Mouse (Mus musculus) embryonic facial prominence, embryonic 13.5 days (tissue): ENCODE results near the gene Ung. TPM values are rescaled to one million over a fixed set of nuclear protein-coding genes. Genes with fewer than 3 reads are reported as not detected.

ENCODE experiments used
- ATAC-seq: fragments of 200-750 bp; cut with Nextera tagmentation; 2 replicates; pipeline ENCODE4 v1.8.0; 2017; ENCODE audit warnings: low read depth; ENCODE audit not compliant: insufficient number of reproducible peaks, insufficient read depth, low FRiP score, low TSS enrichment
- H3K27ac ChIP-seq: fragments of 300-500 bp; sonication (generic); 2 replicates; pipeline ENCODE4 v1.5.1; 2015; ENCODE audit warnings: moderate library complexity, mild to moderate bottlenecking, inconsistent platforms
- H3K27me3 ChIP-seq: fragments of 300-500 bp; sonication (generic); 2 replicates; pipeline ENCODE4 v1.6.1; 2015; ENCODE audit warnings: mild to moderate bottlenecking, inconsistent platforms
- H3K36me3 ChIP-seq: fragments of 300-500 bp; sonication (generic); 2 replicates; pipeline ENCODE4 v1.6.1; 2015; ENCODE audit warnings: mild to moderate bottlenecking, inconsistent platforms
- H3K4me1 ChIP-seq: fragments of 300-500 bp; sonication (generic); 2 replicates; pipeline ENCODE4 v1.6.1; 2015; ENCODE audit warnings: inconsistent platforms
- H3K4me2 ChIP-seq: fragments of 300-500 bp; sonication (generic); 2 replicates; pipeline ENCODE4 v1.6.1; 2015; ENCODE audit warnings: moderate library complexity, mild to moderate bottlenecking, inconsistent platforms
- H3K4me3 ChIP-seq: fragments of 300-500 bp; sonication (generic); 2 replicates; pipeline ENCODE4 v1.5.1; 2015; ENCODE audit warnings: mild to moderate bottlenecking, inconsistent platforms
- H3K9ac ChIP-seq: fragments of 300-500 bp; sonication (generic); 2 replicates; pipeline ENCODE4 v1.6.1; 2015; ENCODE audit warnings: mild to moderate bottlenecking, inconsistent platforms
- H3K9me3 ChIP-seq: fragments of 300-500 bp; sonication (generic); 2 replicates; pipeline ENCODE4 v1.6.1; 2016; ENCODE audit warnings: inconsistent platforms
- WGBS: fragments of 180-500 bp; shearing (Covaris S2); methylation state at CpG from one replicate; pipeline ENCODE4 v1.1.7; 2015; ENCODE audit warnings: mixed read lengths; 5-methylcytosine and 5-hydroxymethylcytosine counted together
- polyA plus RNA-seq: library from polyadenylated mRNA; unstranded; fragments of >200 nt; fragmentation: Nextera tagmentation; extraction: Ambion mirVana; gene quantifications from 2 replicates; pipeline ENCODE4 v1.2.1, GENCODE M21; 2015

Gene Ung
- polyA plus RNA-seq, 1 experiment from 2014 or later: 48.2 TPM

DNA sequence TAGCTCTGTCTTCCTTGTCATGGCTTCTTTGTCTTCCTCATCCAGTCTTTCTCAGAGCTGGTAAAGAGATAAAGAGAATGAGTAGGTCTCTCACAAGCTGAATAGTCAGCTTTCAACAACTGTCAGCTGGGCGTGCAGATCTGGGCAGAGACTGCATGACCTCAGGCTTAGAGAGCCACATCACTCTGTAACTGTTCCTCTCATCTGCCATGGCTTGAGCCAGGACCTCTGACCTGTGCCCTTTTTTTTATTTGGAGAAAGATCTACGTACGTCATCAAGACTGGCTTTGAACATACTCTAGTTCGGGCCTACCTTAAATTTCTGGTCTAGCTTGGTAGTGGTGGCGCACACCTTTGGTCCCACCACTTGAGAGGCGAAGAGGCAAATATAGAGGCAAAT is 2.7 kb downstream of the Ung start:
- H3K4me2 ChIP-seq: peak overlapping the region; percentile 97; the same call in 1 of the 2 replicates
- H3K36me3 ChIP-seq: peaks cover 33% of the 10 kb centered on the region
- H3K9me3 ChIP-seq: no peaks in the 10 kb centered on the region
- no peaks in the 10 kb centered on the region for H3K27me3 ChIP-seq
- no peak overlapping the region for H3K4me3 ChIP-seq
- H3K9ac ChIP-seq: no peak overlapping the region
- H3K4me1 ChIP-seq: peaks cover 40% of the 10 kb centered on the region
- H3K27ac ChIP-seq: no peak overlapping the region
- ATAC-seq: no peak
- WGBS: 90% methylated on average over 6 of the region's 6 CpGs

DNA sequence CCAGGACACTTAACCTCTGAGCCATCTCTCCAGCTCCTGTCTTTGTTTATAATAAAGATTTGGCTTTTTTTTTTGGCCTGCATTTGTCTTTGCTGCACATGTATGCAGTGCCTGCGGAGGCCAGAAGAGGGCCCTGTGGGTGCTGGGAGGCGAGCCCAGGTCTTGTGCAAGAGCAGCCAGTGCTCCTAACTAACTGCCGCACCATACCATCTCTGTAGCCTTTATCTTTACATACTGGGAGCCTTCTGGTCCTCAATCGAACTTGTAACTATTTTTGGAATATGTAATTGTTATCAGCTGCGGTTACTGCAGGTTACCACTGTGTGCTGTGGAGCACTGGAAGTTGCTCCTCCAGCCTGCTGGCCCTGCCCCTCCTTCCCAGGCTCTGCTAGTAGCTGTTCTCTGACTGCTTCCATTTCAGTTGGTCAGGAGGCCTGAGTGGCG is 3.9 kb downstream of the Ung start:
- H3K27ac ChIP-seq: no peak overlapping the region
- peaks cover 37% of the 10 kb centered on the region for H3K36me3 ChIP-seq
- no peak overlapping the region for H3K4me2 ChIP-seq
- peak overlapping the region; percentile 27; the same call in 1 of the 2 replicates for H3K9ac ChIP-seq
- peaks cover 38% of the 10 kb centered on the region for H3K4me1 ChIP-seq
- ATAC-seq: no peak
- H3K9me3 ChIP-seq: no peaks in the 10 kb centered on the region
- WGBS: 48% methylated on average over 6 of the region's 6 CpGs
- no peak overlapping the region for H3K4me3 ChIP-seq
- no peaks in the 10 kb centered on the region for H3K27me3 ChIP-seq

DNA sequence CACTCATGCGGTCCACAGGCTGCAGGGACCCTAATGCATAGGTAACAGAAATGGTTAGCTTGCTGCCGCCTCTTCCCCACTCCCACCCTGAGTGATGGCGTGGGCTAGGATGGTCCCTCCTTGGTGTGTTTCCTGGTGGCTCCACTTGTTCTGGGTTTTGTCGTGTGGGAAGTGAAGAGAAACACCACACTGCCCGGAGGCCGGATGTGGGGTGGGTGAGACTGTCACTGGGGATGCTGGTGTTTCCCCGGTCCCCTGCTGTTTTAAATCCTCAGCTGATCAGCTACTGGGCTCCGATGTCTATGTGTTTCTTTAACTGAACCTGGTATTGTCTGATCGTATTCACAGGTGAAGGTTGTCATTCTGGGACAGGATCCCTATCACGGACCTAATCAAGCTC is 5.3 kb downstream of the Ung start:
- Histone ChIP-seq H3K9me3 (no peaks in the 10 kb centered on the region), H3K27ac (no peak overlapping the region), H3K4me2 (no peak overlapping the region), H3K4me1 (peaks cover 34% of the 10 kb centered on the region), H3K36me3 (peaks cover 45% of the 10 kb centered on the region), H3K27me3 (no peaks in the 10 kb centered on the region), H3K4me3 (no peak overlapping the region), H3K9ac (0 out of 2 replicates have a peak overlapping the region, but pooled peaks have one; percentile 46)
- WGBS: 93% methylated on average over 10 of the region's 10 CpGs
- no peak for ATAC-seq

DNA sequence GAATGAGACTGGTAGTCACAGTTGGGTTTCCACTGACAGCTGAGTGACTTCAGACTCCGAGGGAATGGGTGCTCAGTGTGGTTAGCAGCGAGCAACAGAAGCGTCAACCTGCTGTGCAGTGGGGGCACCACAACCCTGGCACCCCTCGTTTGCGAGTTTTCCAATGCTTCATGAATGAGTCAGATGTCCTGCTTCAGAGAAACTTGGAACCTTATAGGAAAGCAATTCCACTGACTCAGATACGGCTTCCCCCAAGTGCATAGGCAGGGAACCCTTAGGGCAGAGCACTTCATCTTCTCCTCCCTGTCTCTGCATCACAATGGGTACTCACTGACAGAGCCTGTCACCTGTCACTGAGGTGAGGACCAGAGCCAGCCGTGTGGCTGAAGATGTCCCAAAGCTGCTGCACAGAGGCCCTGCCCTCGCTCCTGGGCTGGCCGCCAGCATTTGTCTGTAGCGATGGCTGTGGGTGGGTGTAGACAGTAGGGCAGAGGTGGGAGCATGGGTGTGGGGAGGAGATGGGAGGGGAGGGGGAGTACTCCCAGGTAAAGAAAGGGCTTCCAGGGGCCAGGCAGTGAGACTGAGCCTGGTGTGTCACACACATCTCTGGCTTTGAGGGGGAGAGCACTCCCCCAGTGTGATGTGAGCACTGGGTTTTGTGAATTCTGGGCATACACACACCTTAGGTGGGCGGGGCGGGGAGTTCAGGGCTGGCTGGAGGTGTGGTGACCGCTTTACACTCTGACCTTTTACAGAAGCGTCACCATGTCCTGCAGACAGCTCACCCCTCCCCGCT is 7.5 kb downstream of the Ung start:
- no peak overlapping the region for H3K4me3 ChIP-seq
- H3K27ac ChIP-seq: no peak overlapping the region
- H3K4me1 ChIP-seq: peaks cover 19% of the 10 kb centered on the region
- no peak overlapping the region for H3K9ac ChIP-seq
- peaks cover 45% of the 10 kb centered on the region for H3K36me3 ChIP-seq
- no peaks in the 10 kb centered on the region for H3K27me3 ChIP-seq
- no peak overlapping the region for H3K4me2 ChIP-seq
- ATAC-seq: no peak
- no peaks in the 10 kb centered on the region for H3K9me3 ChIP-seq
- 82% methylated on average over 15 of the region's 15 CpGs for WGBS

DNA sequence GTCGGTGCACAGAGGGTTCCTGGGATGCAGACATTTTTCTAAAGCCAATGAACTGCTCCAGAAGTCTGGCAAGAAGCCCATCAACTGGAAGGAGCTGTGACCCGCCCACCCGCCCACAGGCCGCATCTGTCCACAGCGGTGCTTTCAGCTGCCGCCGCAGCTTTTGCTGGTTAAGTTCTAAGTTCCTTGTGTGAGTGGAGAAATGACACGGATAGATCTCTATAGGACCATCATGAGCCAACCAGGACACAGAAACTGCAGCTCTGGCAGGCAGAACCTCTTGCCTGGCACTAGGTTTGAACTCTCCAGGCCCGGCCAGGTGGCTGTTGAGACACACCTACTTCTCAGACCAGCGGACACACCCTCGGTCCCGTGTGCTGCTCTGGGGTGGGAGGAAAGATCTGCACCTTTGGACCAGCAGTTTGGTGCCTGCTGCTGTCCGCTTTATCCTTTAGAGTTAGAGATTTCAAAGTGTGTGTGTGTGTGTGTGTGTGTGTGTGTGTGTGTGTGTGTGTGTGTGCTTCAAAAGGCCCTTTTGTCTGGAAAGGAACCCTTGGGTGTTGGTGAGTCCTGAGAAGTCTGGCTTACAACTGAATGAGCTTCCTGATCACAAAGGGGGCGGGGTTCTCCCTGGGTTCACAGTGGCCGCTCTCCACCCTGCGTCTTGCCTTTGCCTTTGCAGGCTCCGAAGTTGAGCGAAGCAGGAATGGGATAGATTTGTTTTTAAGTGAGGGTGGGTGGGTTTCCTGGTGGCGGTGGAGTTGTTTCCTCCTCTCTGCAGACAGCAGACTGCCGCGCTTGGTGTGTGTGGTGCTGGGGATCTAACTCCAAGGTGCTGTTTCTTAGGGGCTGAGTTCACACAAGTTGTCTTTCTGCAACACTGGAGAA is 8.3 kb downstream of the Ung start:
- Histone ChIP-seq H3K4me1 (peaks cover 15% of the 10 kb centered on the region), H3K9me3 (no peaks in the 10 kb centered on the region), H3K36me3 (peaks cover 43% of the 10 kb centered on the region), H3K4me3 (no peak overlapping the region), H3K27me3 (no peaks in the 10 kb centered on the region), H3K9ac (no peak overlapping the region), H3K27ac (peak overlapping the region; percentile 51), H3K4me2 (no peak overlapping the region)
- 75% methylated on average over 21 of the region's 21 CpGs for WGBS
- ATAC-seq: no peak

DNA sequence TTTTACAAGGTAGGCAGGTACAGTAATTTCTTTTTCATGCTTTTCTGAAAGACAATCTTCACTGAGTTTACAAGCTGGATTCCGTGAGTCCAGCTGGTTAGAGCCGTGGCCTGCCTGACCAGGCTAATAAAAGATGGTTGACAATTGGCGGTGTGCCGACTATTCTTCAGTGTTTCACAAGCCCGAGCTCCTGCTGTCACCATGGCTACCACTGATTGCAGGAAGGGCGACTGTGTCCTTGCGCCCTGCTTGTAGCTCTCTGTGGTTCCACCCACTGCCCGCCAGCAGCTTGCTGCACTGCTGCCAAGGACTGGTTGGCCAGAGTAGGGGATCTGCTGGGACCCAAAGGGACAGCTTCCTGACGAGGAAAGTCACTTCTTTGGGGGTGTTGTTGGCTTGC is 9.0 kb downstream of the Ung start:
- Histone ChIP-seq H3K9ac (no peak overlapping the region), H3K27ac (peak overlapping the region; percentile 51), H3K36me3 (peaks cover 41% of the 10 kb centered on the region), H3K4me3 (no peak overlapping the region), H3K27me3 (no peaks in the 10 kb centered on the region), H3K4me1 (peaks cover 11% of the 10 kb centered on the region; the same call in 1 of the 2 replicates), H3K4me2 (no peak overlapping the region), H3K9me3 (no peaks in the 10 kb centered on the region)
- 68% methylated on average over 9 of the region's 9 CpGs for WGBS
- ATAC-seq: no peak

DNA sequence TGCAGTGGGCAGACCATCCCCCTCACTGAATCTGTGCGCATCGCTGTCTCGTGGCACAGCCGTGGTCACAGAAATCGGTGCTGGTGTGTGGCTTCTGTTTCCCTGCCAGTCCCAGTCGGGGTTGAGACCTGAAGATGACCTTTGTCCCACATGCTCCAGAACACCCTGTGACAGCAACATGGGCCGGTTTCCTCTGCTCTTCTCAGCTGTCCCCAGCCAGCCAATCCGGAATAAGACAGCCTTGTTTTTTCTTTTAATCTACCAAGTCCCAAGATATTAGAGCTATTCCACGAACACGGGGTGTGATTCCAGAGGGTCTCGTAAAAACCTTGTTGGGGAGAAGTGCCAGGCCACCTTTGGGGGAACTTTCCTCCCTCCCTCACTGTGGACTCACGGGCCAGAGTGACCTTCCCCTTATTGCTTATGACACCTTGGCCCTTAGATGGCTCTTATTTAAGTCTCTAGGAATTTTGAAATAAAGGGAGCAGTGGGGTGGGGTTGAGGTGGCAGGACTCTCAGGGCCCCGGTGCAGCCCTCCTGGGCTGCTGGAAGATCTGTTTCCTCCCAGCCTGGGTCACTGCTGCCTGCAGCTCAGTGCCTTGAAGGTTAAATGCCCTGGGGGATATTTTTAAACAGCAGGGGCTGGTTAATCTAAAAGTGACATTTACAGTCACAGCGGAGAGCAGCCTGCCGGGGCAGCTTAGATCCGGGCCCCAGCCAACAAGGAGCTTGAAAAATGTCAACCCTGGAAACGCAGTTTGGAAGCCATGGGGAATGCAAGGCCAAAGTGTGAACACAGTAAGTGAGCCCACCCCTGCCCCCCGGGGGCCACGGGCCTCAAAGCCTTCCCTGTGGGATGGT is 16.1 kb downstream of the Ung start, which contains the start of gene Acacb:
Gene Acacb, plus strand, starts transcription at position 508 of the 861 bp plus-strand sequence.
- H3K9ac ChIP-seq: peak within 1 kb of the TSS; percentile 16; the same call in 1 of the 2 replicates

DNA sequence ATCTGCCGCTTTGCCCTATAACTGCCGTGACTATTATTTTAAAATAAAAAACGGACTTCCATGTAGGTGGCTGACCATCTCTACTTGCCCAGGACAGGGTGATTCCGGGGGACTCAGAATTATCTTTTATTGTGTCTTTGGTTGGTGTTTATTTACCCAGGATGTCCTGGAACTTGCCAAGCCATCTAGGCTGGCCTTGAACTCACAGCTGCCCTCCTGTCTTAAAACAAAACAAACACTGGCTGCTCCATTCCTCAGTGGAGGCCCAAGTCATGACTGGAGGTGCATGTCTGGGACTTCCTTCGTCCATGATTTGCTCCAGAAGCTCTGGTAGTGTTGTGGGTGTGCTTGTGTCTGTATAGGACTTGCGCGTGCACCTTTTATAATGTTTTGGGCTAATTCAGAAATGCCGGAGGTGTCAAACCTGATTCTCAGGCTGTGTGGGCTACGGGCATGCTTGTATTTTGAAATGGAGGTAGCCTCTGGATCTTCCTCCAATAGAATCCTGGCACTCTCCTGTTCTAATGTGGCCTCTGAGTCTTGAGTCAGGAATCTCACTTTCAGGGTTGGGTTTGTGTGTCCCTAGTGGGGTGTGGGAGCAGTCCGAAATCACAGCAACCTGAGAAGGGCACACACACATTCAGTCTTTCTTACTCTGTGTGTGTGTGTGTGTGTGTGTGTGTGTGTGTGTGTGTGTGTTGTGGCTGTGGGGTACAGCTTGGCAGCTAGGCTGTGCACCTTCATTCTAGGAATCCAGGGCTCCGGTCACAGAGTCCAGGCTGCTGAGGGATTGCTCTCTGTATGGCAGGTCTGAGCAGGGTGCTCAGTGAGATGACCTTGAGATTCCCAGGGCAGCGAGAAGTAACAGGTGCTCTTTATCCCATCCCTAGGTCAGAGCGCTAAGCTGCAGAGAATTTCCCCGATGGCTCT is 17.1 kb downstream of the Ung start:
- H3K4me2 ChIP-seq: no peak overlapping the region
- no peak for ATAC-seq
- H3K4me1 ChIP-seq: peaks cover 9% of the 10 kb centered on the region
- no peaks in the 10 kb centered on the region for H3K36me3 ChIP-seq
- 82% methylated on average over 14 of the region's 14 CpGs for WGBS
- no peak overlapping the region for H3K4me3 ChIP-seq
- no peaks in the 10 kb centered on the region for H3K27me3 ChIP-seq
- no peak overlapping the region for H3K27ac ChIP-seq
- peaks cover 3% of the 10 kb centered on the region; the same call in 1 of the 2 replicates for H3K9me3 ChIP-seq
- no peak overlapping the region for H3K9ac ChIP-seq

More for the DNA sequence above, 16.1 kb downstream of the Ung start, which contains the start of gene Acacb:
- WGBS: 36% methylated on average over 19 of the region's 19 CpGs
- Histone ChIP-seq H3K4me3 (no peak within 1 kb of the TSS), H3K36me3 (no peaks in the 10 kb centered on the region), H3K27me3 (no peaks in the 10 kb centered on the region), H3K4me2 (no peak within 1 kb of the TSS), H3K27ac (no peak within 1 kb of the TSS), H3K4me1 (peaks cover 9% of the 10 kb centered on the region), H3K9me3 (peaks cover 3% of the 10 kb centered on the region; the same call in 1 of the 2 replicates)
- ATAC-seq: no peak

DNA sequence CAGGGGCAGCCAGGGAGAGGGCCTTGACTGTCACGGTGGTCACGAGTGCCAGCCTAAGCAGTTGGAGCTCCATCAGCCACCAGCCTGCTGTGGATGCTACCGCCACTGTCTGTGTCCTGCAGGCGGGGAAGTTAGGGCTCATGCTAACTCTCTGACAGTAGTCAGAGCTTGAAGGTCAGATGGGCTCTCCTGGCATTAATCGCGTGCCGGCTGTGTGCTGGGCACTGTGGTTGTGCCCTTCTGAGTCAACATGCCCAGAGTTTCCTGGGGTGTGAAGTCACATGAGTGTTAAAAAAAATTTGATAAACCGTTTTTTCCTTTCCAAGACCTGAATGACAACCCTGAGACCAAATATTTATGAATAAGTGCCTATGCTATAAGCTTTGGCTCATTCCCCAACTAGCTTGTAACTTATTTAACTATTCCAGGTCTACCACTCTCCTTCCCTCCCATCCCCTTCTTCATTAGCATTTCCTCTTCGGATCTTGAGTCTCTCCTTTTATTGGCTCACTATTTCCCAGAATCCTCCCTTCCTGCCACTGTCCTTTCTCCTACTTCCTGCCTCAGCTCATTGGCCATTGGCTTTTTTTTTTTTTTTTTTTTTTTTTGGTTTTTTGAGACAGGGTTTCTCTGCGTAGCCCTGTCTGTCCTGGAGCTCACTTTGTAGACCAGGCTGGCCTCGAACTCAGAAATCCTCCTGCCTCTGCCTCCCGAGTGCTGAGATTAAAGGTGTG is 22.3 kb downstream of the Ung start:
- WGBS: 85% methylated on average over 12 of the region's 12 CpGs
- ATAC-seq: no peak

More for the DNA sequence above, 22.3 kb downstream of the Ung start:
- Histone ChIP-seq H3K27ac (no peak overlapping the region), H3K4me2 (no peak overlapping the region), H3K36me3 (no peaks in the 10 kb centered on the region), H3K4me3 (no peak overlapping the region), H3K27me3 (no peaks in the 10 kb centered on the region), H3K4me1 (0 out of 2 replicates have a peak, but pooled peaks cover 11% of the 10 kb centered on the region), H3K9ac (no peak overlapping the region), H3K9me3 (peaks cover 3% of the 10 kb centered on the region; the same call in 1 of the 2 replicates)
